Mouse (Mus musculus): ENCODE measurements around the gene Sec61a2. TPM values are rescaled to one million over a fixed set of nuclear protein-coding genes. Genes with fewer than 3 reads are reported as not detected.
A peak's percentile ranks its signal among the peaks of the same experiment; 100 is the strongest.

The Sec61a2 gene
- total RNA-seq, 2 experiments from 2014 or later = 8.9 to 22.7 TPM

DNA sequence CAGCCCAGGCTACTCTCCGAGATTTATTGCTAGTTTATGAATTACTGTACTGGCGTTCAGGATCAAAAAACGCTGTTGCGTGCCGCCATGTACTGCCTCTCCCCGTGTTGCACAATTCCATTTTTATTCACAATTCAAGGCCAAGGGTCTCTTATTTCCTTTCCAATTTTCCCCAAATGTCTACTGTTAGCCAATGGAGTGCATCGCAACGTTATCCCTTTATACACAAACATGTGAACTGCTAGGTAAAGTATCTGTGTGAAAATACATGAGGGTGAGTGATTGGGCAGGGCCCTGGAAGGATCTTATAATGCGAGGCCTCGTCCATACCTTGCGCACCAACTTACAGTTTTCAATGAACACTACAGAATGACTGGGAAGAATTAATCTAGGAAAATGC, 936 bp downstream of the Sec61a2 start:
- ATAC-seq (replicated peaks; ENCODE audit: low FRiP score, poor library complexity, severe bottlenecking) = no peak

DNA sequence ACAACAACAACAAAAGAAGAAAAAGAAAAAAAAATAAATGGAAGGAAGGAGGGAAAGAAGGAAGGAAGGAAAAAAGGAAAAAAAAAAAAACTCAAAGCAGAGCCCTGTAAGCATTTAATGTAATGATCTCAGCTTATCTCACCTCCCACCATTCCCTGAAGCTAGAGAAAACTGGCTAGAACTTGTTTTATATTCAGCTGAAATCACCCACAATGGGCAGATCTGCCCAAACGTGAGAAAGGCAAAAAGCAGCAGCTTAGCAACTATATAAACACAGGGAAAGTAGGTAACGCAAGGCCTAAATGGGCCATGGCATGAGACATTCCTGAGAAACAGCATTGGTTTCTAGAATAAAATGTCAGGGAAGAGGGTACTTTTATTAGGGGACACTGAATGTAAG, 5.8 kb downstream of the Sec61a2 start:
- ATAC-seq (replicated peaks; ENCODE audit: low FRiP score, poor library complexity, severe bottlenecking) = no peak

DNA sequence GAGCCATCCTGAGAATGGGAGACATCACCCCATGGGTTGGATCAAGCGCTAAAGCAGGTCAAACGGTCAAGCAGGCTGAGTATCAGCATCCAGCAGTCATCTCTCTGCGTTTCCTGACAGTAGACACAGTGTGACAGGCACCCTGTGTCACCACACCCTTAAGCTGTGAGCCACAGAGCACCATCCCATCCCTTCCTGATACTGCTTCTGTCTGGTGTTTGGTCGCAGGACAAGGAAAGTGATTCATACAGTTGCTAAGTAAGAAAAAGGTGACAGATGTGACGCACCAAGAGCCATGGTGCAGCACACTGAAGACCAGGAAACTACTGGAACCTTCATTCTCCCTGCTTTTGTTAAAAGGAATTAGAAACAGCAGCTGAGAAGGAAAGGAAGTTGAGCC, 6.4 kb downstream of the Sec61a2 start:
- ATAC-seq (replicated peaks; ENCODE audit: low FRiP score, poor library complexity, severe bottlenecking) = no peak

DNA sequence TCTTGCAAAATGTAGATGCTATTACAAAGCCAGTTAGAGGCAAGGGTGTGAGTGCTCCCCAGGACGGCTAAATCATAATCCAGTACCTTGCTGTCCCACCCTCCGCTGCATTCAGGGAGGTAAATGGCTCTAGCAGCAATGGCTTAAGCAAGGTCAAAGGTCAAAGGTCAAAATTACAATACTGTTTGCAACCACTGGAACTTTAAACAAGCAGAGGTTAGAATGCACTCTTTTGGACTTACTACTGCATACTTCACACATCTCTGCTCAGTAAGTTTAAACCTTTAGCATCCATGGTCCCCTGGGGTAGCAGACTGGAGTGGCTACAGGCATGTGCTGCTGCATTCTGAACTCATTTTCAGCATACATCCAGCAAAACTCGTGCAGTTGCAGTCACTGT, 17.8 kb downstream of the Sec61a2 start:
- ATAC-seq (replicated peaks; ENCODE audit: low FRiP score, poor library complexity, severe bottlenecking) = peak; percentile 39; the same call in 1 of the 2 replicates

DNA sequence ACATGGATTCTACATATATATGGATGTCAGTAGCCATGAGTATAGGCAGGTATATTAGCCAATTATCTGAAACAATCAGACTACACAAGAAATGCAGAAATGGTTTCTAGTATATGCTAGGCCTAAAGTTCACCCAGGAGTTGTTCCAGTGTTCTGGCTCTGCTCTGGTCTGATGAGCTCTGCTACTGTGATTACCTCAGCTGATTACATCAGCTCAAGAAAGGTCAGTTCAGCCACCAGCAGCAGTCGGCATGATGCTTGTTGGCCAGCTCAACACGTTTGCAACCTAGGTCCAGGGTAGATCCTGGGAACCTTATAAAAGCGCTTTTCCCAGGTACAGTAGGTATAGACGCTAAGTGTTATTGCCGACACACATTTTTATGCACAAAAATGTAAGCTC, 25.5 kb downstream of the Sec61a2 start:
- ATAC-seq (replicated peaks; ENCODE audit: low FRiP score, poor library complexity, severe bottlenecking) = no peak

DNA sequence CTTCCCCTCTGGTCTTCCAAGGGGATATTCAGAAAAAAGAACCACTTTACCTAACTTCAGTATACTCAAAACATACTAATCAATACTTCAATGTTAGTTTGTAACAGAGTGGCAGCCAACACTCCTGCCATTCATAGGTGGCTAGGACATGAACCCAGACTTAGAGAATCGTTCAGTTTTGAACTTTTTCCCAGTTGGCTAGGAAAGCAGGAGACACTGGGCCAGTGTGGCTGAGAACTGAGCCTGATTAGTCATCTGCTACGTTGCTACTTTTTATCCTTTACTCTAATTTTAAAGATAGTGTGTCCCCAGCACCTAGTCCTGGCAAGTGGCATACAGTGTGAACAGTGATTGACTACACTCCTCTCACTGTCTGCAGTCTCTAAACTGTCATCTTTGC, 27.6 kb downstream of the Sec61a2 start:
- ATAC-seq (replicated peaks; ENCODE audit: low FRiP score, poor library complexity, severe bottlenecking) = no peak

DNA sequence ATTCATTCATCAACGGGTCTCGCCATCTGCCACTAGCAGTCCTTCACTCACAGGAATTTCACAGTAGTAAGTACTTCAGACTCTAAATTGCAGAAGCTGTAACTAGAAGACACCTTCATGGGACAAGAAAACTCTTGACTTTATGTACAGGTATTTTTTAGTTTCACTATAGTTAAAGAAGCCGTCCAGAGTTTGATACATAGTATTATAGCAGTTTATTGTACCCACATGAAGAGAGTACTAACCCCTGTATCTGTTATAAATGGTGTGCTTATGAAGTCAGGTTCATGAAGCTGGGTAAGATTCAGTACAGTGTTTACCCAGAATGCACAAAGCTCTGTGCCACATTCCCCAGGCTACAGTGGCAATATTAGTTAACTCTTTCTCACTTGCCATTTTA, 32.4 kb downstream of the Sec61a2 start, which contains the start of gene Gm13199:
Gene Gm13199, minus strand, starts transcription at position 101 of the 400 bp plus-strand sequence.
- no peak for ATAC-seq (replicated peaks; ENCODE audit: low FRiP score, poor library complexity, severe bottlenecking)

DNA sequence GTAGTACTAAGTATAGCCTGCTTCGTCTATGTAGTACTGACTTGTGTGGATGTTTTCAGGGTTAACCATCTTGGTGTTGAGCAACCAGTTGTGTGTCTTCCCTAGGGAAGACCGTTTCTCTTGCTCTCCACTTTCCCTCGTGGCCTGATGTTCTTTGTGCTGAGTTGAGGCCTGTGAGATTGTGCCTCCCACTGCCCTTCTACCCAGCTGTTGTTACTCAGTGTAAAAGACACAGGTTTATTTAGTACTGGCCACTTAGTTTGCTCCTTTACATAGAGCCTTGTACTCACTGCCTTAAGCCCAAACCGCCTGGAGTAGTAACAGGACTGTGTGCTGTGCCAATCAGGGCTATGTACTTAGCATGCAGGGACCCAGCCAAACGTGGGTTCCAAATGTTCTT, 43.4 kb downstream of the Sec61a2 start:
- ATAC-seq (replicated peaks; ENCODE audit: low FRiP score, poor library complexity, severe bottlenecking) = no peak

DNA sequence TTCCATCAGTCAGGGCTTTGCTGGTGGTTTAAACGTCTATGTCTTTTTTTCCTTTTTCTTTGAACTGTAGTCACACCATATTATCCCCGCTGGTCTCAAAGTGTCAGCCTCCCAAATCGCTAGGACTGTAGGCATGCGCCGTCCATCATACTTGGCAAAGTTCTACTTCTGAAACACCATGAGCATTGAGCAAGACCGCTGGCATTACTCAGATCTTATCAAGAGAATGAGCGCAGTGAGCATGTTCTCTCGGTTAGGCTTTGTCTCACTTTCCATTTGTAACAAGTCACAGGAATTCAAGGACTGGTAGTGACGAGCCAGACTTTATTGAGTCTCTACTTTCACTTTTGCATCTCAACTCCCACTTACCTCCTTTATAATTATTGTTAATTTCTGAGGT, 44.1 kb downstream of the Sec61a2 start:
- no peak for ATAC-seq (replicated peaks; ENCODE audit: low FRiP score, poor library complexity, severe bottlenecking)

DNA sequence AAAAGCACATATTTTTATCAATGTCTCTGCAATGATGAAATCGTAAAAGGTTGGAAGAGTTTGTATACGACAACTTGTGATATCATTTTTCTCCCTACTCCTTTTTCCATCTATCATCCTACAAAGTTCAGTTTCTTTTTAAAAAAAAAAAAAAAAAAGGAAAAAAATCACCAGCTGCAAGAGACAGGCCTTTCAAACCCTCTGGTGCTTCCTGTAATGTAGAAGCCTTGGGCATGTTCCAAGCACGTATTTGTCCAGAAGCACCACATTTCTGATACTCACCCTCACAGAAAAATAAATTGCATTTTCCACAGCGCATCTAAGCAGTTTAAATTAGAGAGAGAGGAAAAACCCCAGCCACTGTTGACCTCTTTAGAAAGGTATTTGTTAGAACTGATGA, 49.4 kb downstream of the Sec61a2 start:
- ATAC-seq (replicated peaks; ENCODE audit: low FRiP score, poor library complexity, severe bottlenecking) = no peak

DNA sequence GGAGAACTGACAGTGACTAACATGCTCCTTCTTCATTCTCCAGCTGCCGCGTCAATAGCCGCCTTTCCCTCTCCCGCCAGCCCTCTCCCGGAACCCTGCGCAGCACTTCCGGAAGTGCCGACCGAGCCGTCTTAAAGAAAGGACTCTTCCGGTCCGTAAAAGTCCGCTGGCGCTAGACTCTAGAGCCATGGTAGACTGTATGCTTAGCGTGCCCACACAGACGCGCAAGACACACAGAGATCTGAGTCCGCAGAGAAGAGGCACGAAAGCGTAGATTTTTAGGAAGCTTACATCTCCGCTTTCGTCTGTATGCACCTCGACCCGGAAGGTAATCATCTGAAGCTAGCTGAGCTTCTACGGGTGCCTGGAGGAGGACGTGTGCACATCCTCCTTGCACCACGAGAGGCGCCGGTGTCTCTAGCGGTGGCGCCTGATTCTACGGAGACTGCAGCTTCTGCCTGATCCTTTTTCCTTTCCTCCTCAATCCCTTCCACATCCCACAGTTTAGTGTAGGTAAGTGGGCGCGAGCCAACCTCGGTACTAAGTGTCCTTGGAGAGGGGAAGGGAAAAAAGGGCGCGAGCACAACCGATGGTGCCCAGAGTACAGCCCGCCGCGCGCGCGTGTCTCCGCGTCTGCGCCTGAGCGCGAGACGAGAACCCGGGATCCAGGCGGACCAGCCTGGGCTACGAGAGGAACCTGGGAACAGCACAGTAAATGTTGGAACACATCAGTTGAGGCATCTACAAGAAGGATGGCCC, 50.2 kb downstream of the Sec61a2 start, which contains the start of the genes Nudt5 and Cdc123:
Gene Nudt5, plus strand, starts transcription at position 147 of the 759 bp plus-strand sequence.
Gene Cdc123, minus strand, starts transcription at position 292 of the 759 bp plus-strand sequence.
- peak; percentile 99 for ATAC-seq (replicated peaks; ENCODE audit: low FRiP score, poor library complexity, severe bottlenecking)

DNA sequence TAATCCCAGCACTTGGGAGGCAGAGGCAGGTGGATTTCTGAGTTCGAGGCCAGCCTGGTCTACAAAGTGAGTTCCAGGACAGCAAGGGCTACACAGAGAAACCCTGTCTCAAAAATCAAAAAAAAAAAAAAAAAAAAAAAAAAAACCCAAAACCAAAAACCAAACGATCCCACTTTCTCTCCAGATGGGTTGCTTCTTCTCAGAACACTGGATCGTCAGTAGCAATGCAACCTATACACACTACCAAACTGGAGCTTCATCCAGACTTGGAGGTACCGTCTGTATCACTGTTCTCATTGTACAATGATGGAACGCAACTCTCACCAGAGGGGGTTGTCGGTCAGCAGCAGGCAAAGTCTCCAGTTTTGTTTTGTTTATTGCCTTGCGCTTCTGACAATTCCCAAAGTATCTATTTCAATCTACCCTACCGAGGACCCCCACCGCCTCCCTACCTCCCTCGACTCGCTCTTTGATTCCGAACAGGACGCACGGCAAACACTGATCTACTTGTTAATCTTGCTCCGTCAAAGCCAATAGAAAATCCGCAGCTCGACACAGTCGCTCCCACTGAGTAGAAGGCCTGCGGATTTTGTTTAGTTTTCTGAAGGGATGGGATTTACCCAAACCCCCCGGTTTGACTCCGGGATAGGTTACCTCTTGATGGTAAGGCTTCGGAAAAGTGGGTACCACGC, 50.9 kb downstream of the Sec61a2 start:
- peak; percentile 46 for ATAC-seq (replicated peaks; ENCODE audit: low FRiP score, poor library complexity, severe bottlenecking)

DNA sequence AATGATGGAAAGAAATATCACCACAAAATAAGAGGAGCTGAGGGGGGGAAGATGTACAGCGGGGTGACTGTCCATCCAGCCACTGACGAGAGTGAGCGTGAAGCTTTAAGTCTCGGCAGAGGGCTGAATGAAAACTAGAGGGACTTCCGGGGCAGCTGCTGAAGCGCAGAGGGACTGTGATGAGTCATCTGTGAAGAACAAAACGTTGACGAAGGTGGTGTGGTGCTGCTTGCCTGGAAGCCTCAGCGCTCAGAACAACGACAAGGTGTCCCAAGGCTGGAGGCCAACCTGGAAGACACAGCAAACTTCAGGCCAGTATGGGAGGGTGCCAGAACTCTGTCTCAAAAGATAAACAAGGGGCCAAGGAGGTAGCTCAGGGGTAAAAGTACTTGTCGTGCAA, 54.4 kb downstream of the Sec61a2 start:
- ATAC-seq (replicated peaks; ENCODE audit: low FRiP score, poor library complexity, severe bottlenecking) = no peak

DNA sequence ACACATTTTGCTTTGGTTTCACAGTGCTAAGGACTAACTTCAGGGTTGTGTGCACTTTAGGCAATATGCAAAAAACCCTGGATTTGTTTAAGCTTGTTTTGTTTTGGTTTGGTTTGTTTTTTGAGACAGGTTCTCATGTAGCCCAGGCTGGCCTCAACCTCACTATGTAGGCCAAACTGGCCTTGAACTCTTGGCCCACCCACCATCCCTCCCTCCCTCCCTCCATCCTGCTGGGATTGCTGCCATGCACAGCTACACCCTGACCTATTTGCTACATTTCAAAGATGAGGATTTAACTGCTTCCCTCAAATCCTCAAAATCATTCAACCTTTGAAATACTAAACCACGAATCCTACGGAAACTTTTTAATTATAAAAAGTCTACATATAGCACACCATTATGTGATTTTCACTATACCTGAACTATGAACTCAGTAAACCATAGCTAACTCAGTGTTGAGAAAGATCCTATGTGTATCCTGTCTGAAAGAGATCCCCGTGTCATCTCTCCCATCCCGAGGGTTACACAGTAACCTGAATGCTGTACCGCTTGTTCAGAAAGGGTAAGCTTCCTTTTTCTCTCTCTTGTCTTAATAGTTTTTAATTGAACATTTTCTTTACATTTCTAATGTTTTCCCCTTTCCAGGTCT, 69.8 kb downstream of the Sec61a2 start:
- ATAC-seq (replicated peaks; ENCODE audit: low FRiP score, poor library complexity, severe bottlenecking) = no peak

DNA sequence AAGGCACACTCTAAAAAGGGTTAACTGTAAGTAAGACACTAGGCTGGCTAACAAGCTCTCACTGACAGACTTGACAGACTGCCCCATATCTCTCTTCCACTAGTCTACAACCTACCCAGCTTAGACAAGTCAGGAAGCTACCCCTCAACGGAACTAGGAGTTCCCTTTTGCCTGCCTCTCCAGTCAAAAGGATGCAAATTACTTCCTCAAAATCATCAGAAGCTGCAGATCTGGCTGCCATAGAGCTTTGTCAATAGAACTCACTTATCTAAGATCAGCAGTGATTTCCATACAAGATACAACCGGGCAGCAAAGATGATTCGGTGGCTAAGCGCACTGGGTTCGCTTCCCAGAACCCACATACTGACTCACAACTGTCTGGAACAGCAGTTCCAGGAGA, 70.5 kb downstream of the Sec61a2 start:
- ATAC-seq (replicated peaks; ENCODE audit: low FRiP score, poor library complexity, severe bottlenecking) = no peak

DNA sequence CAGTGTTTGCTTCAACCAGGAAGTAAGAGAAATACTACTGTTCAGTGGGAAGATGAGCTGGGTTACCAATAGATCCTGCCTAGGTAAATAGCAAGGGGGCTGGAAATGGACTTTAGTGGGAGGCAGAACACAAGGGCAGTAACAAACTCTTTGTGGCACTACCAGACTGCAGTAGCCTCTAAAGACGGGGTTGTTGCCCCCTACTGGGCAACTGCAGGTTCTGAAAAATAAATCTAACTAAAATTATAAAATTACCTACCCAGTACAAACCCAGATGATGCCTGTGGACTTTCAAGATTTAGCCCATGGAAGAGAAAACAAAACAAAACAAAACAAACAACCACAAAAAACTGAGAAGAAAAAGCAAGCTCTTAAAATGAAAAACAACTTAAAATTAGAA, 71.0 kb downstream of the Sec61a2 start:
- no peak for ATAC-seq (replicated peaks; ENCODE audit: low FRiP score, poor library complexity, severe bottlenecking)

DNA sequence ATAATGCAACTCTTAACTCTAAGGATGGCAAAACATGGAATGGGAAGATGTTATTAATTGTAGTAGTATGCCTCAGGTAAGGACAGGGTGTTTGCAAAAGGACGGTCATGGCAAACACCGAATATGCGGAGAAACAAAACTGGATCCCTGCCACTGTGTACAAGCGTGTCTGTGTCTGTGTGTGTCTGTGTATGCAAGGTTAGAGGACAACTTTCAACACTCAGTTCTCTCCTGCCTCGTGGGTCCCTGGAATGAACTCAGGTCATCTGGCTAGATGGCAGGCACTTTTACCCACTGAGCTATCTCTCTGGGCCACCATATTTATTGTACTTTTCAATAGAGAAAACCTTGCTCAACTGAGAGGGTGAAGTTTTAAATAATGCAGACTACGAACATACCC, 72.8 kb downstream of the Sec61a2 start:
- ATAC-seq (replicated peaks; ENCODE audit: low FRiP score, poor library complexity, severe bottlenecking) = no peak

DNA sequence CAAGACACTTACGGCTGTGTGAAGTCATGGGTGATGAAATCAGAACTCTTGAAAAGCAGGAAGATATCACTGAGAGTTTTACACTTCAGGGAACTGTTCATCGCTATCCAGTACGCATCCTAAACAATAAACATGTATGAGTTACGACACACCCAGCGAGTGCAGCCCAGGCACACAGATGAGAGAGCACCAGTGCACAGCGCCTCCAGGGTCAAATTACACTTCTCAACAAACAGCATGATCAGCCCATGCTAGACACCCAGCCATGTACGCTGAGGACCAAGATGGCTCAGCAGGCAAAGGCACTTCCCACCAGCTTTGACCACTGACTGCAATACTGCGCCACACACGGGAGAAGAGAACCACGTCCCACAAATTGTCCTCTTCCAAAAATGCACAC, 74.0 kb downstream of the Sec61a2 start:
- ATAC-seq (replicated peaks; ENCODE audit: low FRiP score, poor library complexity, severe bottlenecking) = no peak
